Mouse (Mus musculus) liver, postnatal 0 days (tissue): Measurements from ENCODE around the gene Ahsg.
A peak's percentile ranks its signal among the peaks of the same experiment; 100 is the strongest.

Experiments
- CTCF ChIP-seq: sonication (generic); IDR thresholded peaks from 2 replicates; pipeline ENCODE4 v1.5.1; 2016; ENCODE audit warnings: antibody characterized with exemption, low read depth
- EP300 ChIP-seq: IDR thresholded peaks from 2 replicates; pipeline ENCODE4 v1.6.1; 2016; ENCODE audit warnings: antibody characterized with exemption, low read depth, mild to moderate bottlenecking

GRCm38 (mm10) chr16:22876218-22877043, 14.6 kb upstream of the Ahsg start:
- TF ChIP-seq CTCF (peak; percentile 74), EP300 (peak; percentile 31; the same call in 1 of the 2 replicates)
